Mouse (Mus musculus) regulatory T cell (primary cell): ENCODE data around the gene Slc24a3.

Source experiments
- in situ Hi-C: fragments of 300-600 bp; cut with MboI, MseI; formaldehyde crosslinking; loops from one replicate; pipeline ENCODE4 v1.15.1; 2025; ENCODE audit warnings: high pct_unique_total_duplicates

Slc24a3 gene

DNA sequence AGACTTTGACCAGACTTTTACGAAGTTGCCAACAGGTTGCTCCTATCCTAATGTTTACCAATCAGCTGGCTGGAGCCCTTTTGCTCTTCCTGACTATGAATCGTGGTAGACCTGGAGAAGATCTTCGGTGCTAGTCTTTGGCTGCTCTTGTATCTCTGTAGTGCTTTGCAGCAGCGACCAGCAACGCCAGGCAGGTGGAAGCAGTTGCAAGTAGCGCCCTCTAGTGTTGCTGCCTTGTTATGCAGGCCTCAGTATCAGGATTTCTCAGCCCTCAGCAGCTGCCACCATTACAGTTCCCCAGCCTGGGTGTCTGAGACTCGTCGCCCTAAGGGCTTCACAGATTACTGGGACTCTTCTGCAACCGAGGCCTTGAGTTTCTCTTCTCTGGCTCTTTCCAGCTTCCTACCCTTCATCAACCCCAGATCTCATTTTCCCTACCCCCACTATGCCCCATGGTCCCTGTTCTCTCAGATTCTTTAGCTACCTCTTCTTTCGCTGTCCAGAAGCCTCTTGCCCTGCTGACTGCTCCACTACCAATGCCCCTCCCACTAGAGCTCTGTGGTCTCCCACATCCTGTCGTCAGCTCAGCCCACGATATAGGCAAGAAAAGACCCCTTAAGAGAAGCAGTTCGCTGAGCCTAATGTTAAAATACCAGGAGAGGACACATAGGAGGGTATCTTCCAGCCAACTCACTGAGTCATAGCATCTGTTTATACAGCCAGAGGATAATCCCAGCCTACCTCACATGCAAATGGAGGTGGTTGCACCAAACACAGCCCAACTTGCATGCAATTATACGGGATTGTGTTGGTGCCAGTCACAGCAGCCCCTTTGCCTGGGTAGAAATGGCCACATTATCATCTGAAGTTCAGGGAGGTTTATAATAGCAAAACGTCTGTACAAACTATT is 443.5 kb downstream of the Slc24a3 start:
- in situ Hi-C loops, result no loop called here

DNA sequence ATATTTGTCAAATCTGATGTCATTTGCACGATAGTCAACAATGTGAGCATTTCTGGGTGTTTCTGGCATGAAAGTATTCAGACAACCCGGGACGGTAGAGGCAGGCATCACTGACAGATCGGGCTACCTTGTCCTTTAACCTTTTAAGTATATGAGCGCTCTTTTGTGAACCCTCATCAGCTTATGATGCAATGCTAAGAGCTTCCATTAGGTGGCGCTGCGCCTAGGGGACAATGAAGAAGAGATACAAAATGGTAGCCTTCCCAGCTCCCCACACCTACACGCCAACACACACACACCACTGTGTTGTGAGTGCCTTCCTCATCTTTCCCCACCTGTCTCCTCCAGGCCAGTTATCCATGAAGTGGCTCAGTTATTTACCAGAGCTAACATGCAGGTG is 445.4 kb downstream of the Slc24a3 start:
- in situ Hi-C loops, result no loop called here

DNA sequence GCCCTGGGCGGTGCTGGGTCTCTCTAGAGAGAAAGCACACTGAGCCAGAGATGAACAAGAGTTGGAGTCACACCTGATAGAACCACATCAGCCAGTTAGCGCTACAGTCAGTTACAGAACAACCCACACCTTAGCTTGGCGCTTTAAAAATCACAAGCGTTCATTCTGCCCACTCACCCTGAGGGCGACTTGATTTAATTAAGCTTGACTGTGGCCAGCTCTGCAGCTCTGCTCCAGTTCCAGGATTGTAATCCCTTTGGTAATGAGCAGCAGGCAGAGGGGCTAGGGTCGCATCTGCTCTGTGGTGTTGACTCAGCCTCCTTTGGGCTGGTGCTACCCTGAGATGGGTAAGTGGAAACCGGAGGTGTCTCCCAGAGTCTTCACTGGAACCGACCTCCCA is 446.2 kb downstream of the Slc24a3 start:
- in situ Hi-C loops, result no loop called here

DNA sequence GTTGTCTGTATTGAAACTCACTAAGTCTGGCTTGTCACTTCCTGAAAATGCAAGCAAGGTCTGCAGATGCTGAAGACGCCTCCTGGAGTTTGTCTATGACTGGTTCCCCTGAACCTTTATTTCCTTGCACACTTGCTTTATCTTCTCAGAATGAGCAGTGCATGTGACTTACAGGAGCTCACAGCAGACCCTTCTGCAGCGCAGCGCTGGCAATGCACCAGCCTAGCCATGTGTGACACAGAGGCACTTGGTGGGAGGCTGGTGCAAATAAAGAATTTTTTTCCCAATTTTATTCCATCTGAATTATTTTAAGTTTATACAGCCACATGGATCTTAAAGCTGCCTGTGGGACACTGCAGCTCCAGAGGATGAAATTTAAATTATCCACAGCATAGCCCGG is 452.1 kb downstream of the Slc24a3 start:
- in situ Hi-C loops, result no loop called here

DNA sequence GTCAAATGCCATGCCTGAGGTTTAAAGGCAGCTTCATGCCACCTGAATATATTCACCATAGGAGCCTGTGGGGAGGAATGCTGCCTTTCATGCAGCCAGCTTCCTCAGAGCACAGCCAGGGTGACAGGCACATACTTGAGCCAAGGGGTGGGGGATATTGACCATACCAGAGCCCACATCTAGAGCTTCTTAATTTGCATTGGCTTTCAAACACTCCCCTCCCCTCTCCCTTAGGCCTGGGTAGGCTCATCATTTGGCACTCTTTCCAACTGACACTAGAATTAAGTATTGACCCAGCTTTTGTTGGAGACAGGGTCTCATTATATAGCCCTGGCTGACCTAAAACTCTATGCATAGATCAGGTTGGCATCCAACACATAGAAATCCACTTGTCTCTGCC is 453.2 kb downstream of the Slc24a3 start:
- in situ Hi-C loops, result no loop called here

DNA sequence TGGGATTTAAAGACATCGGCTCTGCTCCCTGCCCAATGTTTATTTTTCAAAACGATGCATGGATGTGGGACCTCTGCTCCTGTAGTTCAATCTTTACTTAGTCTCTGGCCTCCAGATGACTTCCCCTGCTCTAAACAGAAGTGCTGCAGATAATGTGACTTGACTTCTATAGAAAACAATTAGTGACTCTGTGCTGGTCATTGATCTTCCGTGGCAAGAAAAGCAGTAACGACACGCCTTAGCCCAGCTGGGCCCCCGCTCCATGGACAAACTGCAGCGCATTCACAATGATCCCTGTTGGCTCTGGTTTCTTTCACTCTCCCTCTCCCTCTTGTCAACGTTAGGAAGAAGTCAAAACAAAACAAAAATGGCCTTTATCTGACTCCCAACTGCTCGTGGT is 453.6 kb downstream of the Slc24a3 start:
- in situ Hi-C loops, result no loop called here

DNA sequence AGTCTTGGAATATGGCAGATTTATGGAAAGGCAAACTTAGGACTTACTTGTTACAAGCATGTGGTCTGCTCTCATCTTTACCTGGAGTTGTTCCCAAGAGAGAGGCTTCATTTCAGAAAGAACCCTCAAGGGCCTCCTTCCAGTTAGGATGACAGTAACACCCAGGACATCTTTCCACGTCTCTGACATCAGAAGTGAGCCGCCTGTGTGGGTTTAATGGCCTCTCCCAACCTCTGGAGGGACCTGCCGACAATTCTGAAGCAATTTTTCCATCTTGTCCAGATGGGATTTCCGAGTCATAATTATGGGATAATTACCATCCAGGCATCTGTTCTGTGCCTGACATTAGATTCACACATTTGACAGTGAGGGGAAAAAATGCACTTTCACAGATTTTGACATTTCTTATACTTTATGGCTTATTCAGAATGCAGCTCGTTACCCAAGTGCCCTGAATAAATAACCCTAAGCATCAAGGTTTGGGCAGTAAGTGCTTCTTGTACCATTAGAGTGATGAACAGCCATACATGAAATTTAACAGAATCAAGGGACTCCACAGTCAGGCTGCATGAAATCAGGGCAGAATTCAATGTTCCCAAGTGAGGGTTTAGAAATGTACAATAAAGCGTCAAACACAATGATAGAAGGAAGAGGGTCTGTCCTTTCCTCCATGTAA is 463.7 kb downstream of the Slc24a3 start:
- in situ Hi-C loops, result no loop called here

DNA sequence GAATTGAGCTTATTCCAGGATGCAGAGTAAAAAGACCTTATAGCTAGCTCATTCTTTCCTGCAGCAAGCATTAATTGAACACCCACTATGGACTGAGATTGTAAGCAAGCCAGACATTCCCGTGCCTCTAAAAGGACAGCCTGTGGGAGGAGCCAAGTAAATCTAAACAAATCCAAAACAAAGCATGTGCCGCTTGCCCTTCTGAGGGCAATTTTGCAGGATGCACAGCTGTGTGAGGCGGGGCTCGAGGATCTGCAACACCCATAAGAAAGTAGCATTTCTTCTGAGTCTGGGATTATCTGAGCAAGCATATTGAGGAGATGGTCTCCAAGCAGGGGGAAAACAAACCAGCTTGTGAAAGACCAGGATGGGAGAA is 464.2 kb downstream of the Slc24a3 start:
- in situ Hi-C loops, result no loop called here

DNA sequence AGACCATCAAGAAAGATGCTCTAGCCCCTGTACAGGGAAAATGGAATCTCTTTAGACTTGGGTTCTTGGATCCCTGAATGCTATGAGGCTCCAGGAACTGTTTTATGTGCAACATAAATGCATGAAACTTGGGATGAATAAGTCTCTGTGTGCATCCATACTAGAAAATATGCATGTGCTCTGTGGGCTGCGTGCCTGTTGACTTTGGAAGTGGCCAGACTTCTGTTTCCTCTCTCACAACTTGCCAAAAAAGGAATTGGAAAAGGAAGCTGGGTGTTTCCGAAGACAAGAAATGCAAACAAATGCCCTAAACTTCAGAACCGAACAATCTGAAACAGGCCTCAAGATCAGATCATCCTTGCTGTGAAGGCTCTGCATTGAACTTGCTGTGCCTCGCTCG is 466.3 kb downstream of the Slc24a3 start:
- in situ Hi-C loops, result no loop called here

DNA sequence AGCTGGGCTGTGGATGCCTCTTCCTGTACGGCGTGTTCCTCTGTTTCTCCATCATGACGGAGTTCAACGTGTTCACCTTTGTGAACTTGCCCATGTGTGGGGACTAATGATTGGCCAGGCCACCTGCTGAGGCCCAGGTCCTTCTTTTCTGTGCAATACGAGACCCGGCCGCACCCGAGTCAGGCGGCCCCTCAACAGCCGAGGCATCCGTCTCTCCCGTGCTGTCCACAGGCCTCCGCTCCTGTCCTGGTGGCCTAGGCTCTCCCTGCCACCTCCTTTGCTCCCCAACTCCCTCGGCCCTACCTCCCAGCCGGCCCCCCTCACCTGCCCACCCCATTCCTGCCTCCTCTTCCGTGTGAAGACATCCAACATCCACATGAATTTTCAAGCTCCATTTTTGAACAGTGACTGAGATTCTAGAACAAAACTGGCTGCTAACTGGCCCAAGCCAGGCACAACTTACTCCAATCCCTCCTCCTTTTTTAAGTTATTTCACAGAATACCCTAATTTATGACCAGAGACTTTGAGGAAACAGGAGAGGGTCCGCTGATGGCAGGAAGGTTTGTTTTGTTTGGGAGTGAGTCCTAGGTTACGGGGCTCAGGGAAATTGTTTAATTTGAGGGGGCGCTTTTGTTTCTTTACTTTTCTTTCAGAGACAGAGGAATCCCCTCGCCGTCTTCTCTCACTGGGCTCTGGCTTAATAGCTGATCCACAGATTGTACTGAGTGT is 472.9 kb downstream of the Slc24a3 start:
- in situ Hi-C loops, result no loop called here

DNA sequence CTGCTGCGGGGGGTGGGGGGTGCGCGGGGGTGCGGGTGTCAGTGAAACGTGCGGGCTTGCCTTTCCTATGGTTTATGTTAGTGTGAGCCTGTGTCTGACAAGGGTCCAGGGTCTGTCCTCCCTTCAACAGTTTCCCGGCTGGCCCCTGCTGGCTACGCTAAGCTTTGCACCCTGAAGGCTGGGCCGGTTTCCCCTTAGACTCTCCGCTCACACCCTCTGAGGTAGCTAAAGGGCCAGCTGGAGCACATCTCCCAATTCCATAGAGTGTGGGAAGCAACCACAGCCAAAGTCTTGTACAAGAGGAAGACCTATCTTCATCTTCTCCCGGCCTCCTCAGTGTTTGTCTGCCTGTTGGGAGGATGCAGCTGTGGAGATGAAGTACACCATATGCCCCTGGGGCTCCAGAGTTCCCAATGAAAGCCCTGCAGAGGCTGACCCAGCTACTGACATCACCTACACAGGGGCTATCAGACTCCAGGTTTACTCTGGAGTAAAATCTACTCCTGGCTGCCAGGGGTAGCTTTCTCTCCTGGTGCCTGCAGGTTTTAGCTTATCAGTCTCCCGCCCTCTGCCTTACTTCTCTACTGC is 487.9 kb downstream of the Slc24a3 start:
- in situ Hi-C loops, result loop anchor here (25.0 kb wide), 1 partner anchor 882 kb away; no protein-coding TSS in a partner anchor

DNA sequence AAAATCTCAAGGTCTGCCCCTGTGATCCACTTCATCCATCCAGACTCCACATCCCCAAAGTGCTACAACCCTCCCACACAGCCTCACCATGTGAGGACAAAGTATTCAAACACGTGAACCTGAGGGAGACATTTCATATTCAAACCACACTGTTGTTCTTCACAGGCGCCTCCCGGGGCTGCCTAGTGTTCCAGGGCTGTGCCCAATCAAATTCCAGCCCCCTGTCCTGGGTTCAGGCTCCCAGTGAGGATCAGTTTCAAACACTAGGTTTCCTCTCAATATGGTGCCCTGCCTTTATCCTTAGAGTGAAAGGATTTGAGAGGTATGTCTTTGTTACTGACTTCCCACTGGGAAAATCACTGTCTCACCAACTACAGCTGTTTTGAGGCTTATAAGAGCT is 488.6 kb downstream of the Slc24a3 start:
- in situ Hi-C loops, result loop anchor here (25.0 kb wide), 1 partner anchor 881 kb away; no protein-coding TSS in a partner anchor

DNA sequence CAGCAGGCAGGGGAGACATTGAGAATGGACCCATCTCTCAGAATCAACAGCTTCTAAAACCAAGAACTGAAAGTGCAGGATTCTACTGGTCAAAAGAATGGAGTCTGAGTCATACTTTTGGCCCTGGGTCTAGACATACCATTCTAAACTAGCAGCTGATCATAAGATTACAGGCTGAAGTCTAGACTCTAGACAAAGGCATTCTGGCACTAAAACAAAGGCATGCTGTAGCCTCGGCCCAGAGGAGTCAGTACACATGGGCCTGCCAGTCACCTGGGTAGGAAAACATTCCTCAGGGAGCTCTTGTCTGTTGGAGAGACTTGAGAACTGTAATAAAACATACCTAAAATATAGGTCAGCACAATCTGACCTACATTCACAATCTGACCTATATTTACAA is 489.2 kb downstream of the Slc24a3 start:
- in situ Hi-C loops, result loop anchor here (25.0 kb wide), 1 partner anchor 881 kb away; no protein-coding TSS in a partner anchor

DNA sequence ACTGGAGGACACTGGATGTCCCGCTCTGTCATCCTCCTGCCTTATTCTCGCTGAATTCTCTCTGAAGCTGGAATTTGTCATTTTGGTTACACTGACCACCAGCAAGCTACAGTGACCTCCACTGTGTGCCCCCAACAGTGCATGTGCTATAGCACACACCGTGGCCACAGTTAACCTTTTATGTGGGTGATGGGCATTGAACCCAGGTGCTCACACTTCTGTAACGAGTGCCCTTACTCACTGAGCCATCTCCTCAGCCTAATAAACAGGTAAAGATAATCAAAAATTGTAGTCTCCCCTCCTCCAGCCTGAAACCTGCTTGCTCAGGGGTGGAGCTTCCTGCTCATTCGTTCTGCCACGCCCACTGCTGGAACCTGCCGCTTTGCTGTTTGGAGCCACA is 493.7 kb downstream of the Slc24a3 start:
- in situ Hi-C loops, result loop anchor here (10.0 to 25.0 kb wide), 2 partner anchors 876 to 1824 kb away; no protein-coding TSS in a partner anchor

DNA sequence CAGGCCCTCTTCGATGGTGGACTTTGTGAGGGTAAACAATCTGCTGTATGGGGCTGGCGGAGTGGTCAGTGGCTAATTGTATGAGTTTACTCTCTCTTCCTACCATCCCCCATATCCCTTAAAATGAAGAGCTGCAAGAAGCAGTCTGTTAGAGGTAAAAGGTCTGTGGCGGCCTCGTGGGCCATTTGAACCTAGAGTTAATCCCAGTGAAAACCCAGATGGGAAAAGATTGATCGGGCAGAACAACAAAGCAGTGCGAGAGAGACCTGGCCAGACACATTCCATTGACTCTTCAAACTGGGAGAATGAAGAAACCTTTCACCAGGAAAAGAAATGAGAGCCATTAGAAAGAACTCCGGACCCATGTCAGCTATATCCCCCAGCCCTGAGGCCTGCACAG is 496.3 kb downstream of the Slc24a3 start:
- in situ Hi-C loops, result loop anchor here (10.0 to 25.0 kb wide), 2 partner anchors 873 to 1821 kb away; no protein-coding TSS in a partner anchor

DNA sequence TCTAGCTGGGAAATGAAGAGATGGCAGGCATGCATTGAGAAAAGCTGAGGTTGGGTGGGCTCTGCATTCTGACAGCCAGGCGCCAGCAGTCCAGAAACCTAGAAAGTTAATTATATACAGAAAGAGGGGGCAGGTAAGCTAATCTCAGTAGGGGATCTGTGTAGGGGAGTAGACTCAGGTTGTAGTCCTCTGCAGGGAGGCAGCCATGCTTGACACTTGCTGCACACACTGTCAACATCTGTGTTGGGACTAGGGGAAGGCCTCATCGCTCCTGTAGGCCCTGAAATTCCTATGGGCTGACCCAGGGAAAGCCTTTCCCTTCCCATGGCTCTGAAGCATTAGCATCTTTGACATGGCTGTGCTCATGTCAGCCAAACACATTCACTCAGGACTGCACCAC is 496.8 kb downstream of the Slc24a3 start:
- in situ Hi-C loops, result loop anchor here (10.0 to 25.0 kb wide), 2 partner anchors 873 to 1820 kb away; no protein-coding TSS in a partner anchor

DNA sequence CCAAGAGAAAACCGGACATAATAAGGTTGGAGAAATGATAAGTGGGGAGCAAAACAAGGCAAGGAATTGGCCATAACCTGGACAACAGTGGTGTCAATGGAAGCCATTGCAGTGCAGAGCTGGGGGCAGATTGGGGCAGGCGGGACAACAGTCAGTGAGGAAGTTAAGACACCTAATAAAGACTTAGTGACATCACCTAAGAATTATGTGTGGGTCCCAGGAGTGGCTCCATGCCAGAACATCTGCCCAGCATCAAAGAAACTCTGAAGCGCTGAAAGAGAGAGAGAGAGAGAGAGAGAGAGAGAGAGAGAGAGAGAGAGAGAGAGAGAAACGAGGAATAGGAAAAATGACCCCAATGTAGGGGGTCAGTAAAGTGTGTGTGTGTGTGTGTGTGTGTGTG is 500.6 kb downstream of the Slc24a3 start:
- in situ Hi-C loops, result loop anchor here (10.0 to 25.0 kb wide), 2 partner anchors 869 to 1817 kb away; no protein-coding TSS in a partner anchor

DNA sequence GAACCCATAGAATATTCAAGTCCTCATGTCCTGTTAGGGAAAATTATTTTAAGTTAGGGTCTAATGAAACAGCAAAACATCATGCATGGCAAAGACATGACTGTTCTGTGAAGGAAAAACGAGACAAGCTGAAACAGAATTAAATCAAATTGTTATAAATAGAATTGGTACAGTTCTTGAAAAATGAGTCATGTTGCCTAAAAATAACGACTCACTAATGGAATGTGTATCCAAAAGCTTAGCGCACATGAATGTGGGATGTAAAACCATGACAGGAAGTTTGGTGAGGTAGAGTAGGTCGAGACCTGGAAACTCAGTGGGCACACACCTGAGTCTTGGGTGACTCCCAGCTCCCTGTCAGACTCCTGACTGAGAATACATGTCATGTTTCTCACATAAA is 502.6 kb downstream of the Slc24a3 start:
- in situ Hi-C loops, result loop anchor here (25.0 kb wide), 1 partner anchor 867 kb away; no protein-coding TSS in a partner anchor

DNA sequence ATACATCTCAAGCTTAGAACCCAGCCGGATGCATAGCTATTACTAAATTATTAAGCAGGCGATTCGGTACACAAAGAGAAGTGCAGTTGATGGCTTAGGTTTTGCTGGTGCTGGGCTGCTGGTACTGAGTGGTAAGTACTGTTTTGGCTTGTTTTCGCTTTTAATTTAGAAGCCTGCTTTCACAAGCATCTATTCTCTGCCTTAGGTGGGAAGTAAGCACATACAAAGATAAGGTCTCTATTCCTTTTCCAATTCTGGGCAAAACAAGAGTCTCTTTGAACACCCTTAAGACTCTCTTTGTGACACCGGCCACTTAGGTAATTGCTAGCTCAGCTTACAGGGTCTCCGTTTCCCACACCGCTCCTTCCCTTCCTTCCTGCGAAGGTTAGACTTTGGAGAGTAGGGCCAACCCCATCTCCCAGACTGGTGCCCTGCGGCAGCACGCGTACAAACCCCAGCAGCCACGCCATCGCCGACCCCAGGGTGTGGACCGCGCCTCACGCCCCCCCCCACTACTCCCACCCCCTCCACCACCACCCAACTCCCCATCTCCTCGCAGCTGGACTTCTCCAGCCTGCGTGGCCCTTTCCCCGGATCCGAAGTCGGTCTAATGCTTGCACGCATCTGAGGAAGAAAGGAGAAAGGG is 507.1 kb downstream of the Slc24a3 start:
- in situ Hi-C loops, result loop anchor here (25.0 kb wide), 1 partner anchor 863 kb away; no protein-coding TSS in a partner anchor

DNA sequence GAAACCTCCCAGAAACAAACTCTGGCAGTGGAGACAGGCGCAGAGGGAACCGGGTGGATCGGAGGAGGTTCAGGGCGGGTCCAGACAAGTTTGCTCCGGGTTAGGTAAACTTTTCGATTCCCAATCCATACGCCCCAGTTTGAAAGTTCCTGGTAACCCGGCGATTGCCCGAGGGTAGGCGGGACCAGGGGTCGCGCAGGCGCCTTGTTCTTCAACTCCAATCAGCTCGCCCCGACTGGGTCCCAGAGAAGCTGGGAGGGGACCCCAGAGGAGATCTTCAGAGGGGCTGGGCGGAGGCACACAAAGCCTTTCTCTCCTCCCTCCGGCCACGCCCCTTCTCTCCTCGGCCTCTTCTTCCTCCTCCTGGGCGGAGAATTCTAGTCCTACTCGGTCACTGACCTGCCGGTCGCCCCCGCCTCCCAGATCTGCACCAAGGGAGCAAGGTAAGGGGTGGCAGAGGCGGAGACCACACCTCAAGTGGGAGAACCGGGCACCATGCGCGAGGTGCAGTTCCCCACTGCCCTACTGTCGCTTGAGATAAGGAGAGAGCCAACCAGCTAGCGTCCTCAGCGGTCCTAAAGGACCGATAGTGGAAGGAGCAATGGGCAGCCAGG is 507.7 kb downstream of the Slc24a3 start, which contains the start of gene Rin2:
Rin2 (plus strand) TSS at position 74 of the 614 bp plus-strand sequence.
- in situ Hi-C loops, result no loop called here
